Mouse (Mus musculus) embryonic fibroblast, embryonic 13.5 days (primary cell): ENCODE measurements at regions not wholly inside any gene's neighbourhood (a gene's known extent, or its start where the extent isn't known, plus 50 kb on each side); places are given as distances from the start of the nearest gene placed in this dataset.

Experiments
- H3K27ac ChIP-seq: 2 replicates; pipeline ENCODE4 v1.5.1; 2012; ENCODE audit warnings: low read length, control low read depth, inconsistent platforms; ENCODE audit not compliant: insufficient read depth
- H3K4me1 ChIP-seq: 2 replicates; pipeline ENCODE4 v1.6.1; 2011; ENCODE audit warnings: low read length; ENCODE audit not compliant: control insufficient read depth, insufficient read depth
- H3K4me3 ChIP-seq: 2 replicates; pipeline ENCODE4 v1.5.1; 2011; ENCODE audit warnings: mild to moderate bottlenecking, control low read depth, low read length; ENCODE audit not compliant: insufficient read depth
- CTCF ChIP-seq: IDR thresholded peaks from 2 replicates; pipeline ENCODE4 v1.5.1; 2011; ENCODE audit warnings: mild to moderate bottlenecking, control low read depth, low read length, moderate library complexity, borderline replicate concordance; ENCODE audit not compliant: insufficient read depth
- POLR2A ChIP-seq: IDR thresholded peaks from 2 replicates; pipeline ENCODE4 v1.6.1; 2011; ENCODE audit warnings: low read depth, mild to moderate bottlenecking, control low read depth, low read length, moderate library complexity

- H3K4me3 ChIP-seq, result no peak overlapping the region
- no peaks in the 10 kb centered on the region for H3K4me1 ChIP-seq
- TF ChIP-seq POLR2A (no peak), CTCF (no peak)
- no peak overlapping the region for H3K27ac ChIP-seq
Observed at GRCm38 (mm10) chr6:143431896-143432450, 265.0 kb downstream of the Etnk1 start.

GRCm38 (mm10) chr6:143437367-143438271, 270.6 kb downstream of the Etnk1 start:
- no peak overlapping the region for H3K27ac ChIP-seq
- no peaks in the 10 kb centered on the region for H3K4me1 ChIP-seq
- no peak for TF ChIP-seq POLR2A
- TF ChIP-seq CTCF, result no peak
- no peak overlapping the region for H3K4me3 ChIP-seq

DNA sequence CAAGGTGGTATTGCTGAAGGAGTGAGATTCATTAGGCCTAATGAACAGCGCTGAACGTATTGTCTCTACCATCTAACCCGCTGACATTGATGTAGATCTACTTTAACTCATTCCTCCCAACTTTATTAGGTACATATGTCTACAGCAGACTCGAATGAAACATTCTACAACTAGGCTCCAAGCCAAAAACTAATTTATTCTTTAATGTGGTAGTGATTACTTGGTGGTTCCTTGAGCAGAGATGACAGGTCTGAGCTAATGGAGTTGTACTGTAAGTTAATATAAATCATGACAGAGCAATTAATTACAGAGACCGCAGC, 271.2 kb downstream of the Etnk1 start:
- no peaks in the 10 kb centered on the region for H3K4me1 ChIP-seq
- no peak overlapping the region for H3K4me3 ChIP-seq
- TF ChIP-seq POLR2A, result no peak
- TF ChIP-seq CTCF, result no peak
- H3K27ac ChIP-seq, result no peak overlapping the region

DNA sequence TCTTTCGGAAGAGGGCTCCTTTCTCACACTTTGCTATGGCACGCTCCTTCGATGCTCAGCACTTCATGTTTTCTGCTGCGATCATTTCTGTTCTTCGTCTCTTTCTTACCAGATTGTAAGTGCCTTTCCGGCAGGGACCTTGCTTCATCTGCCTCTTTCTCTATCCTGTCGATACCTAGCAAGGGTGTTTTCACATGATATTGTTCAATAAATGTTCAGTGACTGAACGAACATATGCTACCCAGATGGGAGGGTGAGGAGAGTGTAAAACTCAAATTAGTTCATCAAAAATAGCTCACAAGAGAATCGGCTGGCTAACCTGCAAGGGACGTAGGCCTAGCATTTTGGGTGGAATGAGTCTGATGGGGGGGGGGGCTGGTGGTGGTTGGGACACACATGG, 272.5 kb downstream of the Etnk1 start:
- H3K4me1 ChIP-seq, result no peaks in the 10 kb centered on the region
- TF ChIP-seq POLR2A, result no peak
- TF ChIP-seq CTCF, result no peak
- H3K27ac ChIP-seq, result no peak overlapping the region
- H3K4me3 ChIP-seq, result no peak overlapping the region

DNA sequence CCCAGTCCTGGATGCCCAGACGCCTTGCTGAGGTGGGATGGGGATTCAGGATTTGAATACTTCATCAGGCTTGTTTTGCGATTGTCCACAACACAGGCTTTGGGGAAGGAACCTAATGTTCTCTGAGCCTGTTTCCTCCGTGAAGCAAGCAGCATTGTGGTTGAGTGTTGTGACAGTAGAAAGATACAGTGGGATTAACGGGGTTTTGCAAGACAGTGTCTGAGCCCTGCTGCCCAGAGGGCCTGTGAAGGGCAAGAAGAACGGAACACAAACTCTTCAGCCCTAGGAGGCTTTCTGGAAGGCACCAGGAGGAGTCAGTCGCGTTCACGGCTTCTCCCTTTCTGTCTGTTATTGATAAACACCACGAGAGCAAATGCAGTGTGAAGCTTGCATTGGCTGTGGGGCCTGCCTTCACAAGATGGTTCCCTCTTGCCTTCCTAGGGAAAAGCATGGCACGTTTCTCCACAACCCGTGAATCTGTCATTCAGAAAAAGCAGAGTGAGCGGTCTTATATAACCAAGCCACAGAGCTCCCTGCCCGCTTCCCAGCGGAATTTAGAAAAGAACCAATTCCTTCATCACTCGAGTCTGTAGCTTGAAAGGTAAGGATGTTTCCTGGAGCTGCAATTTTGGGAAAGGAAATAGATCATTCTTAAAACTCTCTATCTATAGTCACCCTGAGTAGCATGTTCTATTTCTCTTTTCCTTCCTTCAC, 273.4 kb downstream of the Etnk1 start:
- H3K27ac ChIP-seq, result no peak overlapping the region
- H3K4me1 ChIP-seq, result no peaks in the 10 kb centered on the region
- TF ChIP-seq POLR2A (no peak), CTCF (no peak)
- H3K4me3 ChIP-seq, result no peak overlapping the region

DNA sequence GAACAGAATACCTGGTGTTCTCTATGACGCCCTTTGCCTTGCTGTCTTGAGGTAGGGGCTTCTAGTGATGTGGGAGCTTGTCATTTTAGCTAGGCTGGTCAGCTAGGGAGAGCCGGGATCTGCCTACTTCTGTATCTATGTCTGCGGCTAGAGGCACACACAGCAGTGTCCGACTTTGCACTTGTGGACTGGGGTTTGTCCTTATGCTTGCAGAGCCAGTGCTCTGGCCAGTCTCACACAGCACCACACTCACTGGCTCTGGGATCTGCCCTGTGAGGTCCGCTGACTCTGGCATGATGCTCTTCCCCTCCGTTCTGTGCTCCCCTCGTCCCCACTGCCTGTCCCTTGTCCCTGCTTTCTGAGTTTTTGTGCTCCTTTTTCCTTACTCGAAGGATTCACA, 275.3 kb downstream of the Etnk1 start:
- TF ChIP-seq CTCF (no peak), POLR2A (no peak)
- H3K4me1 ChIP-seq, result no peaks in the 10 kb centered on the region
- no peak overlapping the region for H3K27ac ChIP-seq
- H3K4me3 ChIP-seq, result no peak overlapping the region

DNA sequence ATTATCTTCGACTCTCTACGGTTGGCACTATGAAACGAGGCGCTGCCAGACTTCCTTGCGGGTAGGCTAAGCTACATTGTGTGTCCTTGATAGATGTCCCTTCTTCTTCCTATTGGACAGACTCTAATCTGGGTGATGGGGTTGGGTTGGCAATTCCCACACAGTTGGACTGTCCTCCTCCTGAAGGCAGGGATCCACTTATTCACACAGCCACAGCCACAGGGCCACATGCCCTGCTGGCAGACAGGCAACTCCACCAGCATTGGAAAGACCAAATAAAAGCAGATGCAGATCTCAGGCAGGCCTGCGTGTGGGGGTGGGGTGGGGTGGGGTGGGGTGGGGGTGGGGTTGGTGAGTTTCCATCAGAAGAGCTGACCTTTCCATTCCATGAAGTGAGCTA, 276.4 kb downstream of the Etnk1 start:
- no peak for TF ChIP-seq CTCF
- Histone ChIP-seq H3K4me3 (no peak overlapping the region), H3K4me1 (no peaks in the 10 kb centered on the region), H3K27ac (no peak overlapping the region)

DNA sequence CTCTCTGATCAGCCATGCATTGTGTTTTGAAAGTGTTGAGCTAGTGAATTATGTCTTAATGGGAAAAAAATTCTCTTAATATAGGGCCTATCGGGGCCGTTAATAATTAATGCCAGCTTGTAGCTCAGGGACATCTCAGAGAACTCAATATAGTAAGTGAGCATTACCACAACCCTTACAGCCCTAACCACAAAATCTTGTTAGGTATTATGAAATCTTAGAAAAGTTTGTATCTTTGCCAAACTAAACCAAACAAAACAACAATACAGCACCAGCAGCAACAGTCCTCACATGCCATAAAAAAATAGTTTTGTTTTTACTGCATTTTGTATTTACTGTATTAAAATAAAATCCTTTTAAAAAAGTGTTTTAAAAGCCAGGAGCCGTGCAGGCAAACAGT, 277.8 kb downstream of the Etnk1 start:
- no peak overlapping the region for H3K4me3 ChIP-seq
- H3K27ac ChIP-seq, result no peak overlapping the region
- no peak for TF ChIP-seq POLR2A
- TF ChIP-seq CTCF, result no peak
- H3K4me1 ChIP-seq, result no peaks in the 10 kb centered on the region

GRCm38 (mm10) chr6:143445834-143446552, 279.0 kb downstream of the Etnk1 start:
- TF ChIP-seq POLR2A (no peak), CTCF (no peak)
- Histone ChIP-seq H3K4me1 (no peaks in the 10 kb centered on the region), H3K4me3 (no peak overlapping the region), H3K27ac (no peak overlapping the region)

- Histone ChIP-seq H3K4me3 (no peak overlapping the region), H3K27ac (no peak overlapping the region), H3K4me1 (no peaks in the 10 kb centered on the region)
- TF ChIP-seq POLR2A (no peak), CTCF (no peak)
Observed at GRCm38 (mm10) chr6:143447060-143447459, 280.0 kb downstream of the Etnk1 start.
